8 mouse cellular contexts compared by ENCODE assay signal in genomic region chr19:4793281-4793830, GRCm38 (mm10). TPM values are rescaled to one million over a fixed set of nuclear protein-coding genes. Genes with fewer than 3 reads are reported as not detected.
DNase-seq lines count a peak whose midpoint lies in the region; ATAC-seq and TF ChIP-seq lines count a peak whose summit lies in the region.

No protein-coding gene starts in this region.

- H3K4me2 ChIP-seq in embryonic facial prominence, embryonic 15.5 days (replicated peaks): peak overlapping the region; percentile 75
- peak overlapping the region; percentile 46 for H3K4me2 ChIP-seq in limb, embryonic 11.5 days (ENCODE audit: low read depth, severe bottlenecking)

- H3K27ac ChIP-seq in embryonic facial prominence, embryonic 15.5 days (replicated peaks): peak overlapping the region; percentile 89
- H3K27ac ChIP-seq in limb, embryonic 11.5 days (replicated peaks; ENCODE audit: low read depth, low read length): no peak overlapping the region
- peak overlapping the region; percentile 66; the same call in 1 of the 2 replicates for H3K27ac ChIP-seq in olfactory bulb, adult 2 months (ENCODE audit: insufficient read depth, low read depth, low read length)

- TF ChIP-seq POLR2A in olfactory bulb, adult 2 months (IDR thresholded peaks at IDR 0.05; ENCODE audit: insufficient read depth, low read depth, low read length): no peak

- DNase-seq in limb, embryonic 11.5 days (ENCODE audit: low spot score): no peak
- no peak for DNase-seq in cerebellum, adult 11 months
- no peak for DNase-seq in layer of hippocampus, adult 9-10 months (ENCODE audit: low spot score)
- no peak for DNase-seq in right cerebral cortex, postnatal 25 days

- no peak for TF ChIP-seq CTCF in olfactory bulb, adult 2 months (IDR thresholded peaks at IDR 0.05; ENCODE audit: insufficient read depth, low read depth, low read length)

- no peaks in the 10 kb centered on the region for H3K27me3 ChIP-seq in megakaryocyte, embryonic 14.5 days (replicated peaks)
- no peaks in the 10 kb centered on the region for H3K27me3 ChIP-seq in embryonic facial prominence, embryonic 15.5 days
- no peaks in the 10 kb centered on the region for H3K27me3 ChIP-seq in limb, embryonic 11.5 days (ENCODE audit: control insufficient read depth, insufficient read depth, low read length)

- no peak for ATAC-seq in megakaryocyte, adult 5-6 weeks (ENCODE audit: poor library complexity, severe bottlenecking)
- ATAC-seq in embryonic facial prominence, embryonic 15.5 days (ENCODE audit: insufficient number of reproducible peaks, low FRiP score, low TSS enrichment, low read depth): peak; percentile 37; the same call in 1 of the 2 replicates
- ATAC-seq in limb, embryonic 11.5 days (ENCODE audit: insufficient number of reproducible peaks, low FRiP score, low TSS enrichment, low read depth): peak; percentile 55

- H3K9ac ChIP-seq in embryonic facial prominence, embryonic 15.5 days: peak overlapping the region; percentile 63
- peak overlapping the region; percentile 65 for H3K9ac ChIP-seq in limb, embryonic 11.5 days (ENCODE audit: low read length)

- WGBS in embryonic facial prominence, embryonic 15.5 days: under 1% methylated on average over 16 of the region's 16 CpGs
- 1% methylated on average over 16 of the region's 16 CpGs for WGBS in limb, embryonic 11.5 days
- under 1% methylated on average over 16 of the region's 16 CpGs for whole genome bisulfite sequencing in olfactory bulb, adult 2 months

- H3K4me3 ChIP-seq in megakaryocyte, embryonic 14.5 days (replicated peaks): peak overlapping the region; percentile 95
- peak overlapping the region; percentile 74 for H3K4me3 ChIP-seq in embryonic facial prominence, embryonic 15.5 days (replicated peaks)
- peak overlapping the region; percentile 46 for H3K4me3 ChIP-seq in limb, embryonic 11.5 days (ENCODE audit: low read depth, low read length)
- peak overlapping the region; percentile 90 for H3K4me3 ChIP-seq in olfactory bulb, adult 2 months (ENCODE audit: insufficient read depth, low read depth, low read length)

- H3K36me3 ChIP-seq in megakaryocyte, embryonic 14.5 days (replicated peaks; ENCODE audit: low read length): peaks cover 60% of the 10 kb centered on the region
- peaks cover 35% of the 10 kb centered on the region for H3K36me3 ChIP-seq in embryonic facial prominence, embryonic 15.5 days
- peaks cover 4% of the 10 kb centered on the region for H3K36me3 ChIP-seq in limb, embryonic 11.5 days (ENCODE audit: control insufficient read depth, insufficient read depth, low read length)

- no peaks in the 10 kb centered on the region for H3K9me3 ChIP-seq in megakaryocyte, embryonic 14.5 days
- H3K9me3 ChIP-seq in embryonic facial prominence, embryonic 15.5 days (replicated peaks): no peaks in the 10 kb centered on the region
- no peaks in the 10 kb centered on the region for H3K9me3 ChIP-seq in limb, embryonic 11.5 days (ENCODE audit: control insufficient read depth, low read length)

- H3K4me1 ChIP-seq in megakaryocyte, embryonic 14.5 days: peaks cover 74% of the 10 kb centered on the region
- H3K4me1 ChIP-seq in embryonic facial prominence, embryonic 15.5 days: peaks cover 34% of the 10 kb centered on the region
- peaks cover 3% of the 10 kb centered on the region for H3K4me1 ChIP-seq in limb, embryonic 11.5 days (ENCODE audit: control insufficient read depth, insufficient read depth, low read length)
- H3K4me1 ChIP-seq in olfactory bulb, adult 2 months (ENCODE audit: control insufficient read depth, insufficient read depth, low read length): peaks cover 8% of the 10 kb centered on the region

RNA-seq across cellular contexts. Expression of gene Rbm4, which starts 0.3 kb away (rescaled TPM):
- polyA plus RNA-seq in megakaryocyte, embryonic 14.5 days (2012; ENCODE audit: insufficient read depth, low replicate concordance): 11.4 and 20.1 TPM in 2 replicates
- 22.5 and 30.0 TPM in 2 replicates for total RNA-seq in megakaryocyte, adult 5-6 weeks (2015)
- 45.2 and 51.7 TPM in 2 replicates for total RNA-seq in megakaryocyte, adult 5-6 weeks (2017)
- 66.5 and 70.2 TPM in 2 replicates for polyA plus RNA-seq in embryonic facial prominence, embryonic 15.5 days (2015; fragmentation: Nextera tagmentation; extraction: Ambion mirVana)
- 105 and 109 TPM in 2 replicates for polyA plus RNA-seq in limb, embryonic 11.5 days (2014; fragmentation: Nextera tagmentation; extraction: Ambion mirVana)
- polyA plus RNA-seq in olfactory bulb, adult 2 months (2012; ENCODE audit: insufficient read depth, insufficient read length, low replicate concordance, missing spikeins): 103 TPM in 1 of 2 replicates, not detected in the other

RNA-seq across cellular contexts. Expression of gene Gm21992, which starts 18.1 kb away (rescaled TPM):
- 4.9 TPM in 1 of 2 replicates, not detected in the other for polyA plus RNA-seq in megakaryocyte, embryonic 14.5 days (2012; ENCODE audit: insufficient read depth, low replicate concordance)
- 13.2 and 22.5 TPM in 2 replicates for total RNA-seq in megakaryocyte, adult 5-6 weeks (2015)
- total RNA-seq in megakaryocyte, adult 5-6 weeks (2017): 34.1 and 52.3 TPM in 2 replicates
- polyA plus RNA-seq in embryonic facial prominence, embryonic 15.5 days (2015; fragmentation: Nextera tagmentation; extraction: Ambion mirVana): 30.9 and 36.3 TPM in 2 replicates
- 27.6 and 31.8 TPM in 2 replicates for polyA plus RNA-seq in limb, embryonic 11.5 days (2014; fragmentation: Nextera tagmentation; extraction: Ambion mirVana)
- polyA plus RNA-seq in olfactory bulb, adult 2 months (2012; ENCODE audit: insufficient read depth, insufficient read length, low replicate concordance, missing spikeins): not detected in 2 replicates

RNA-seq across cellular contexts. Expression of gene Rbm14, which starts 18.1 kb away (rescaled TPM):
- polyA plus RNA-seq in megakaryocyte, embryonic 14.5 days (2012; ENCODE audit: insufficient read depth, low replicate concordance): 15.3 and 27.4 TPM in 2 replicates
- total RNA-seq in megakaryocyte, adult 5-6 weeks (2015): 25.3 and 30.6 TPM in 2 replicates
- 13.1 and 13.8 TPM in 2 replicates for total RNA-seq in megakaryocyte, adult 5-6 weeks (2017)
- polyA plus RNA-seq in embryonic facial prominence, embryonic 15.5 days (2015; fragmentation: Nextera tagmentation; extraction: Ambion mirVana): 74.1 and 74.5 TPM in 2 replicates
- 119 and 122 TPM in 2 replicates for polyA plus RNA-seq in limb, embryonic 11.5 days (2014; fragmentation: Nextera tagmentation; extraction: Ambion mirVana)
- polyA plus RNA-seq in olfactory bulb, adult 2 months (2012; ENCODE audit: insufficient read depth, insufficient read length, low replicate concordance, missing spikeins): not detected in 2 replicates

RNA-seq across cellular contexts. Expression of gene Rbm4b, which starts 37.1 kb away (rescaled TPM):
- polyA plus RNA-seq in megakaryocyte, embryonic 14.5 days (2012; ENCODE audit: insufficient read depth, low replicate concordance): 0.94 and 2.1 TPM in 2 replicates
- 13.3 and 14.9 TPM in 2 replicates for total RNA-seq in megakaryocyte, adult 5-6 weeks (2015)
- 10.8 and 14.2 TPM in 2 replicates for total RNA-seq in megakaryocyte, adult 5-6 weeks (2017)
- 64.3 and 65.5 TPM in 2 replicates for polyA plus RNA-seq in embryonic facial prominence, embryonic 15.5 days (2015; fragmentation: Nextera tagmentation; extraction: Ambion mirVana)
- 107 TPM in 2 replicates for polyA plus RNA-seq in limb, embryonic 11.5 days (2014; fragmentation: Nextera tagmentation; extraction: Ambion mirVana)
- polyA plus RNA-seq in olfactory bulb, adult 2 months (2012; ENCODE audit: insufficient read depth, insufficient read length, low replicate concordance, missing spikeins): not detected in 2 replicates

RNA-seq across cellular contexts. Expression of gene Ccs, which starts 45.8 kb away (rescaled TPM):
- polyA plus RNA-seq in megakaryocyte, embryonic 14.5 days (2012; ENCODE audit: insufficient read depth, low replicate concordance): 108 and 160 TPM in 2 replicates
- total RNA-seq in megakaryocyte, adult 5-6 weeks (2015): 20.0 and 22.0 TPM in 2 replicates
- total RNA-seq in megakaryocyte, adult 5-6 weeks (2017): 24.1 and 26.6 TPM in 2 replicates
- polyA plus RNA-seq in embryonic facial prominence, embryonic 15.5 days (2015; fragmentation: Nextera tagmentation; extraction: Ambion mirVana): 69.4 and 73.8 TPM in 2 replicates
- polyA plus RNA-seq in limb, embryonic 11.5 days (2014; fragmentation: Nextera tagmentation; extraction: Ambion mirVana): 46.8 and 48.0 TPM in 2 replicates
- not detected in 2 replicates for polyA plus RNA-seq in olfactory bulb, adult 2 months (2012; ENCODE audit: insufficient read depth, insufficient read length, low replicate concordance, missing spikeins)
